Mouse (Mus musculus): ENCODE data around the gene Cyp2d11. TPM values are rescaled to one million over a fixed set of nuclear protein-coding genes. Genes with fewer than 3 reads are reported as not detected.
A peak's percentile ranks its signal among the peaks of the same experiment; 100 is the strongest.

The Cyp2d11 gene
- total and polyA plus RNA-seq, 3 experiments: not detected

DNA sequence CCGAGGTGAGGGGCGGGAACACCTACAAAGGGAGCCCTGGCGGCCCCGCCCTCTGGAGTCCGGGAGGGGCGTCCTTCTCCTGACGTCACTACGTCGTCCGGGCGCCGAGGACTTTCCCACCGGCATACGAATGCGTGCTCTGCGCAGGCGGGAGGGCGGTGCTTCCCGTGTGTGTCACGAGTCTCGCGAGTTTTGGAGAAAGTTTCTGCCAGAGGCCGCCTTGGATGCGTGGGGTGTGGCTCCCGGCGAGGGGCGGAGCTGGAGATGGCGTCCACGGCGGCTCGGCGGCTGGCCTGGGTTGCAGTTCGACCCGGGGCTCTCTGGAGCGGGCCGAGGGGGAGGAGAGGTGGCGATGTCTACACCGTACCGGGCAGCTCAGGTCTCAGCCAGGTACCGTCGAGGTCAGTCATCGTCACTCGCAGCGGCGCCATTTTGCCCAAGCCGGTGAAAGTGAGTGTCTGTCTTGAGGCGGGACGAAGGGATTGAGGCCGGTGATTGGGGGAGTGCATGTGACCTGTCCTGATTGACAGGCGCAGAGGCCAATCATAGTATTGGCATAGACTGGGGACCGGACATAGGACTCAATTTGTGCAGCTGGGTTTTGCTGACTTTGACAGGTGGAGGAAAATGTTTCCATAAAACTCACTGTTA lies 47.9 kb downstream of the Cyp2d11 start:
- TF ChIP-seq GATA1 (IDR thresholded peaks at IDR 0.05; ENCODE audit: borderline replicate concordance, low read length) (no peak), GATA2 (IDR thresholded peaks at IDR 0.05; ENCODE audit: borderline replicate concordance, low read depth, low read length) (no peak), TAL1 (conservative IDR thresholded peaks at IDR 0.05; ENCODE audit: low read depth, low read length) (no peak), POLR2AphosphoS5 (IDR thresholded peaks at IDR 0.05; ENCODE audit: insufficient replicate concordance, low read depth, low read length) (no peak; the same call in 1 of the 2 replicates), CTCF (IDR thresholded peaks at IDR 0.05; ENCODE audit: low read depth, low read length) (no peak)
- H3K27me3 ChIP-seq (ENCODE audit: insufficient read depth, low read length): no peaks in the 10 kb centered on the region
- H3K4me3 ChIP-seq (ENCODE audit: low read depth, low read length): peak overlapping the region; percentile 86
- ATAC-seq (ENCODE audit: extremely low read depth, insufficient number of reproducible peaks, low FRiP score, poor library complexity, severe bottlenecking): peak; percentile 69
- H3K4me1 ChIP-seq (ENCODE audit: insufficient read depth, low read depth, low read length): peaks cover 76% of the 10 kb centered on the region
- H3K36me3 ChIP-seq (replicated peaks): peaks cover 72% of the 10 kb centered on the region
- H3K9me3 ChIP-seq (replicated peaks): no peaks in the 10 kb centered on the region
- peak; percentile 95 for DNase-seq (ENCODE audit: low spot score)

- Histone ChIP-seq H3K4me3 (ENCODE audit: low read depth, low read length) (peak overlapping the region; percentile 20; the same call in 1 of the 2 replicates), H3K27me3 (ENCODE audit: insufficient read depth, low read length) (no peaks in the 10 kb centered on the region), H3K36me3 (replicated peaks) (peaks cover 63% of the 10 kb centered on the region), H3K9me3 (replicated peaks) (no peaks in the 10 kb centered on the region), H3K4me1 (ENCODE audit: insufficient read depth, low read depth, low read length) (peaks cover 76% of the 10 kb centered on the region)
- ATAC-seq (ENCODE audit: extremely low read depth, insufficient number of reproducible peaks, low FRiP score, poor library complexity, severe bottlenecking): no peak
- no peak for DNase-seq (ENCODE audit: low spot score)
- no peak for TF ChIP-seq GATA2 (IDR thresholded peaks at IDR 0.05; ENCODE audit: borderline replicate concordance, low read depth, low read length)
- no peak for TF ChIP-seq GATA1 (IDR thresholded peaks at IDR 0.05; ENCODE audit: borderline replicate concordance, low read length)
- TF ChIP-seq CTCF (IDR thresholded peaks at IDR 0.05; ENCODE audit: low read depth, low read length): no peak
- no peak for TF ChIP-seq TAL1 (conservative IDR thresholded peaks at IDR 0.05; ENCODE audit: low read depth, low read length)
- TF ChIP-seq POLR2AphosphoS5 (IDR thresholded peaks at IDR 0.05; ENCODE audit: insufficient replicate concordance, low read depth, low read length): no peak
These were observed 48.9 kb downstream of the Cyp2d11 start for GRCm38 (mm10) chr15:82344971-82345370.

GRCm38 (mm10) chr15:82343368-82344287 lies 50.2 kb downstream of the Cyp2d11 start:
- no peak for ATAC-seq (ENCODE audit: extremely low read depth, insufficient number of reproducible peaks, low FRiP score, poor library complexity, severe bottlenecking)
- Histone ChIP-seq H3K4me1 (ENCODE audit: insufficient read depth, low read depth, low read length) (peaks cover 74% of the 10 kb centered on the region), H3K27me3 (ENCODE audit: insufficient read depth, low read length) (no peaks in the 10 kb centered on the region), H3K4me3 (ENCODE audit: low read depth, low read length) (peak overlapping the region; percentile 67; the same call in 1 of the 2 replicates), H3K9me3 (replicated peaks) (no peaks in the 10 kb centered on the region), H3K36me3 (replicated peaks) (peaks cover 49% of the 10 kb centered on the region)
- TF ChIP-seq POLR2AphosphoS5 (IDR thresholded peaks at IDR 0.05; ENCODE audit: insufficient replicate concordance, low read depth, low read length): no peak
- TF ChIP-seq CTCF (IDR thresholded peaks at IDR 0.05; ENCODE audit: low read depth, low read length): no peak
- DNase-seq (ENCODE audit: low spot score): no peak

DNA sequence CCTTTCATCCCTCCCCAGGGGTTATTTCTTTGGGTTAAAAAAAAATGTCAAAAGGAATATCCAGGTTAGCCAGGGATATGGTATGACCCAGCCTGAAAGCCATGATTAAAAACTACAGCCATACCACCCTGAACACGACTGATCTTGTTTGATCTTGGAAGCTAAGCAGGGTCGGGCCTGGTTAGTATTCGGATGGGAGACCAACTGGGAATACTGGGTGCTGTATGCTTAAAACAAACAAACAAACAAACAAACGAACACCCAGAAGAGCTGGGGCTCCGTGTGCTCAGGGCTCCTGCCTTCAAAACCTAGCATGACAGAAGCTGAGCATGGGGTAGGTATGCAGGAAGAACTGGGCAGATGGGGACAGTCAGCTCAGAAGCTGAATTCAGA lies 51.3 kb downstream of the Cyp2d11 start:
- Histone ChIP-seq H3K36me3 (replicated peaks) (peaks cover 41% of the 10 kb centered on the region), H3K27me3 (ENCODE audit: insufficient read depth, low read length) (no peaks in the 10 kb centered on the region), H3K4me3 (ENCODE audit: low read depth, low read length) (peak overlapping the region; percentile 78), H3K9me3 (replicated peaks) (no peaks in the 10 kb centered on the region), H3K4me1 (ENCODE audit: insufficient read depth, low read depth, low read length) (peaks cover 72% of the 10 kb centered on the region)
- TF ChIP-seq TAL1 (conservative IDR thresholded peaks at IDR 0.05; ENCODE audit: low read depth, low read length) (no peak), POLR2AphosphoS5 (IDR thresholded peaks at IDR 0.05; ENCODE audit: insufficient replicate concordance, low read depth, low read length) (no peak; the same call in 1 of the 2 replicates)
- DNase-seq (ENCODE audit: low spot score): no peak
- no peak for ATAC-seq (ENCODE audit: extremely low read depth, insufficient number of reproducible peaks, low FRiP score, poor library complexity, severe bottlenecking)

DNA sequence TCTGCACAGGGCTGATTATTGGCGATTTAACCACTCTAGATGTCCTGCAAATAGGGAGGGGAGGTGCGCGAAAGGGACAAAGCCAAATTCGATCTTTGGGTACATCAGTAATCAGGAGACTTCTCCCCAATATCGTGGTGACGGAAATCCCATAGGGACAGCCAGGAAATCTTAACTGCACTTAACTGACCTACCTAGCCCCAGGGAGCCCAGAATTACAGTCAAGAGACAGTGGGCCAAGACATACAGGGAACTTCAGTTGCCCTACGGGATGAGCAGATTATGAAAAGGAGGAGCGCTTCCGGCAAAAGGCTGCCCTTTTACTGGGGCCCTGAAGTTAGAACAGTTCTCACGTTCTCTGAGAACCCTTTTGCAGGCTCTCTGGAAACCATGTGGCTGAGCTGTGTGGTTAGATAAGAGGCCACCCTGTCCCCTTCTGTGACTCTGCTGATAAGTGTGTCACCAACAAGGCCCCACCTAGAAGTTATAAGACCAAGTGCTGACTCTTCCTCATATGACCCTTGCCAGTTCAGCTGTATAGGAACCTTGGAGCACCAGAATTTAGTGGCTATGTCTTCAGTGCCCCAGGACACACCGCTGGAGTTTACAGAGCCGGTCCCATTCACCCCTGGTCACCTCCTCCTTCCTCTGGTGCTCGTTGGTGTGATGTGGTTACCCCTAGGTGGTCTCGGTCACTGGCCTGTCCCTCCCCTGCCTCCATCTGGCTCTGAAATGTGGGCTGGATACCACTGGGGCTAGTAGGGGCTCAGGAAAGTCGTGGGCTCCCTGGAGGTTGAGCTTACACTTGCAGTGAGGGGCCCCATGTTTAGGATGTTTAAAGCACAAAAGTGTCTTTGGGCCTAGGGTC lies 51.9 kb downstream of the Cyp2d11 start:
- peak overlapping the region; percentile 78 for H3K4me3 ChIP-seq (ENCODE audit: low read depth, low read length)
- DNase-seq (ENCODE audit: low spot score) (peak; percentile 91), ATAC-seq (ENCODE audit: extremely low read depth, insufficient number of reproducible peaks, low FRiP score, poor library complexity, severe bottlenecking) (peak; percentile 64)
- H3K27me3 ChIP-seq (ENCODE audit: insufficient read depth, low read length): no peaks in the 10 kb centered on the region
- TF ChIP-seq POLR2AphosphoS5 (IDR thresholded peaks at IDR 0.05; ENCODE audit: insufficient replicate concordance, low read depth, low read length) (no peak; the same call in 1 of the 2 replicates), GATA1 (IDR thresholded peaks at IDR 0.05; ENCODE audit: borderline replicate concordance, low read length) (no peak), GATA2 (IDR thresholded peaks at IDR 0.05; ENCODE audit: borderline replicate concordance, low read depth, low read length) (0 out of 2 replicates have a peak, but pooled peaks have one; percentile 55), CTCF (IDR thresholded peaks at IDR 0.05; ENCODE audit: low read depth, low read length) (no peak), TAL1 (conservative IDR thresholded peaks at IDR 0.05; ENCODE audit: low read depth, low read length) (peak; percentile 100)
- H3K36me3 ChIP-seq (replicated peaks): peaks cover 41% of the 10 kb centered on the region
- H3K9me3 ChIP-seq (replicated peaks): no peaks in the 10 kb centered on the region
- H3K4me1 ChIP-seq (ENCODE audit: insufficient read depth, low read depth, low read length): peaks cover 72% of the 10 kb centered on the region
